Mouse (Mus musculus) olfactory bulb, adult 2 months (tissue): ENCODE data around the gene Sec14l1.

Experiments used
- CTCF ChIP-seq: fragments of 200-500 bp; IDR thresholded peaks from 2 replicates; pipeline ENCODE4 v1.5.1; 2012; ENCODE audit warnings: low read depth, mild to moderate bottlenecking, low read length, moderate library complexity; ENCODE audit not compliant: insufficient read depth
- POLR2A ChIP-seq: fragments of 200-500 bp; IDR thresholded peaks from 2 replicates; pipeline ENCODE4 v1.6.1; 2012; ENCODE audit warnings: mild to moderate bottlenecking, low read depth, low read length, moderate library complexity; ENCODE audit not compliant: insufficient read depth

DNA sequence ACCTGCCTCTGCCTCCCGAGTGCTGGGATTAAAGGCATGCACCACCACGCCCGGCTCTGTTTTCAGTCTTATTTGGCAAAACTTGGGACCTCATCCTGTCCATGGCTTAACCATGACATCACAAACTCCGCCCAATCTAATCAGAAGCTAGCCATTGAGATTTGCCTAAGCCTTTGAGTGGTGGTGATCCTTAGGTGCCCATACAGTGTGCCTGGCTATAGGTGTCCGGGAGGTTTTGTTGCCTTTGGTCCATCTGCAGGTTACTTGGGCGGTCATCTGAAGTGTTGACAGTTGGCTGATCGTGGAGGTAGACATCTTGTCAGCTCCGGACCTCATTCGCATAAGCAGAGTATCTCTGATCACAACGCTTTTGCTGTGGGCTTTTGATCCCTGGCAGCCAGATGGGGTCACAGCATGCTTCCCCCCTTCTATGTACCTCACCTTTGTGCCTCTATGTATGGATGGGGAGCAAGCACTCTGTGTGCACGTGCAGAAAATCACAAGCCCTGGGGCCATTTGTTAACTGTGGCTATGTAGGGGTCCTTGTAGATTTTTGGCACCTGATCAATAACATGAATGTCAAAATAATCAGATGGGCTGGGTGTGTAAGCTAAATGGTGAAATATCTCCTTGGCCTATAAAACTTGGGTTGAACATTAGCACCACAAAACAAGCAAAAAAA lies 2.9 kb upstream of the Sec14l1 start:
- no peak for TF ChIP-seq CTCF
- TF ChIP-seq POLR2A: no peak
